Mouse (Mus musculus) left cerebral cortex, adult 8-10 months (tissue): Measurements from ENCODE around the gene Ube2f. TPM values are rescaled to one million over a fixed set of nuclear protein-coding genes. Genes with fewer than 3 reads are reported as not detected.

ENCODE experiments used
- DNase-seq, 2 experiments: peaks; one replicate each; pipeline ENCODE4 v3.0.0; 2022; ENCODE audit warnings: low spot score in 2 of 2
- total RNA-seq, 4 experiments: library from RNA; stranded (reverse); gene quantifications; 2 replicates each; pipeline ENCODE4 v1.2.4; 2022

Ube2f gene
- total RNA-seq, 4 experiments from 2014 or later = 48.2 to 54.9 (median 51.6) TPM

DNA sequence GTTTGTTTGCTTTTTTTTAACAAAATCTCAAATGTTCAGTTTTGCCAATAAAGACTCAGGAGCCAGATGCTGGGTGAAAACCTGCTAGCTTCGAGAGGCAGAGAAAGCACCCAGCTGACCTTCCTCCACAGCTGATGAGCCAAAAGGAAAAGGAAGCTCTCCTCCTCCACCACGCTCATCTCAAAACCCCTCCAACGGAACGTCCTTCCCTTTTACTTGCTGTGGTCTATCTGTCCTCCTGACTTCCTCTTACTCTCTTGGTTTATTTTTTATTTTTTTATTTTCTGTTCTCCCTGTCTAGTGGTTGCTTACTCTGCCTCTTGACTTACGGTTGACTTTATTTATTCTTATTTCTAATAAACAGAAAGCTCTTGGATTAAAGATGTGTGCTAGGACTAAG is 14.7 kb upstream of the Ube2f start:
- DNase-seq = no peak

DNA sequence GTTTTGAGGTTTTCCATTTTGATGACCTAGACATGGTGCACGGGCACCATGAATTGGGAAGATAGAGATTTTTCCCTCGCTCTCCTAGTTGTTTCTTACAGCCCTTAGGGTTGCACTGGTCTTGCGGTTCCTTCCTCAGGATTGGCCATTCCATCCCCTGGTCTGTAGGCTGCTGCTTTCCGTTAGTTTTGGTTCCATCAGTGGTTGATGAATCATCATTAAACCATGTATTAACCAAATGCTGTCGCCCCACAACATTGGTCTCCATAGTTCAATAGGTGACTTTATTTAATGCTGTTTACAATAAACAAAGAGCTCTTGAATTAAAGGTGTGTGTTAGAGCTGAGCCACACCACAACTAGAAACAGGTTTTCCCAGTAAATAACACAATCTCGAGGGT is 12.4 kb upstream of the Ube2f start:
- no peak for DNase-seq

DNA sequence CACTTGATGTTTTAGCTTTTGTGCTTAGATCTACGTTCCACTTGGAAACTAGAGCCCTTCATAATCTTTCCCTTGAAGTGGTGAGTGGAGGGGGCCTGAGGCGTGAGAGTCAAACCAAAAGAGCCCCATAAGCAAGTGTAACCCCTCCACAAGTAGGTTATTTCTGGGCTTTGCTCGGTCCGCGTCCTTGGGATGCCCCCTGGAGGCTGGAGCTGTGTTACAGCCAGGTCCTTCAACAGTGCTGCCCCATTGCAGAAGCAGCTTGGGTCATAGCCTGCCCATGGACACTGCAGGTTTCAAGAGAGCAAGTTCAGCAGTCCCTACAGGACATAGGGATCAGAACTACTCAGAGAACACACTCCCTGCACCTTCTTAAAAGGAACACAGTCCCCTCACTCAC is 11.0 kb upstream of the Ube2f start:
- no peak for DNase-seq

DNA sequence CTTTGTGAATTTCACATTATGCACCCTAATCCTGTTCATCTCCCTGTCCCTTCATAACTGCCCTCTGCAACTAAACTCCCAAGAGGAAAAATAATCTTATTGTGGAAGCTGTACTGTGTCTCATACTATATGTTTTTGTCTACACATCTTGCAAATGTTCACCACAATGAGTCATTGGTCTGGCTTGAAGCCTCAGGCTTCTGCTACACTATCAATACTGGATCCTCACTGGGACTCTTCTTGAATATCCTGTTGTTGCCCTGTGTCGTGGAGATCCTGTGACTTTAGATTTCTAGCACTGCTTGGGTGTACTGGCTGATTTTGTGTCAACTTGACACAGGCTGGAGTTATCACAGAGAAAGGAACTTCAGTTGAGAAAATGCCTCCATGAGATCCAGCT is 10.3 kb upstream of the Ube2f start:
- DNase-seq = no peak

DNA sequence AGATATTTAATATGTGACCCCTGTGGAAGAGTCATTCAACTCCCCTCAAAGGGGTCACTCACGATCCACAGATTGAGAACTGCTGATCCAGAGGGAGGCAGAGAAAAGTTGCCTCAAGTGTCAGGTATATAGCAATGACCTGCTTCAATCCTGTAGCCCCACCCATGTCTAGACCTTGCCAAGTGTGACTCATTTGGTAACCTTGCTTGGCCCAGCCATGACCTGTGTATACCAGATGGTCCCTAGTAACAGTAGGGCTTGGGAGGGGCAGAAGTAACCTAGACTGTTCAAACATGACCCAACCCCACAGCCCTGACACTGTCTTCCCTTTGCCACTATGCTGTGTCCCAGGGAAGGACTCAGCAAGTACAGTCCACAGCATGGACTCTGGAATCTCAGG is 9.4 kb upstream of the Ube2f start:
- DNase-seq = no peak

DNA sequence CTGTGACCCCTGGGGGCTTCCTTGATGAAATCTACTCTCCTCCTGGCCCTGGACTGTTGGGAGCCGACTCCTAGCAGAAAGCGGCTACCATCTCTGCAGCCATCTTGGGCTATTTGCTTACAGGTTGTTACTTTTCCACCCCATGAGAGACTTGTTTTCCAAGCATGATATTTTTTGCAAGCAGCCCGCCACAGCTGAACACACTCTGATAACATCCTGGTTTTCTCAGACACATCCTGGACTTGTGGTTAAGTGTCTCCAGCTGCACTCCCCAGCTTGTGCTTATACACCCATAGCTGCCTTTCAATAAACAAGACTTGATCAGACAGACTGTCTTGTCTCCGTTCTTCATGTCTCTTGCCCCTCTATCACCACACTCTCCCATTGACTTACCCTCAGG is 8.9 kb upstream of the Ube2f start:
- DNase-seq = no peak

DNA sequence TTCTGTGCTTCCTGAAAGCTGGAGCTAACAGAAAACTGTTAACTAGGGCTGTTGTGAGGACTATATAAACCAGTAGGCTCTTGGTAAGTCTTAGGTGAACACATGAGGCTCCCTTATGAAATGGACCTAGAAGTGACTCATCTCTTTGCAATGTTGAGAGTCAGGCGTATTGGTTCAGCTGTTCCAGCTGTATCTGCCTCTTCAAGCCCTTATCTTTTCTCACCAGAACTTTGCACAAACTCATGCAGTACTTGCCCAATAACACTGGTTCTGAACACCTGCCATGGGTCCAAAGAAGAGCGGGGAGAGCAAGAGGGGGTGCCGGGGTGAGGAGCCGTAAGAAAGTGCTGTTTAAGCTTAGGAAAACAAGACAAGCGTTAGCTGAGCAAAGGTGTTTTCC is 1.9 kb upstream of the Ube2f start:
- DNase-seq = no peak

DNA sequence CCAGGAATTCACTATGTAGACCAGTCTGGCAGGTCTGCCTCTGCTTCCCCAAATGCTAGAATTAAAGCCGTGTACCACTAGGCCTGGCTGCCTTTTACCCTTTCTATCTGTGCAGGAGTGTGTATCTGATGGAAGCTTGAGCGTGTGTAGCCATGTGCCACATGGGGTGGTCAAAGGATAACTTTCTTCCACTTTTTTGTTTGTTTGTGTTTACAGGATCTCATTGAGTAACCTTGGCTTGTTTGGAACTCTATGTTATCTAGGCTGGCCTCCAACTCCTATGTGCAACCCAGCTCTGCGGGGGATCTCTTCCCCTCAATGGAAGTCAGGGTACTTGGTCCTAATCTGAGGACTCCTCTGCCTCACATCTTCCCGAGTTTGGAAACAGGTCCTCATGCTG is 1.1 kb upstream of the Ube2f start:
- no peak for DNase-seq

DNA sequence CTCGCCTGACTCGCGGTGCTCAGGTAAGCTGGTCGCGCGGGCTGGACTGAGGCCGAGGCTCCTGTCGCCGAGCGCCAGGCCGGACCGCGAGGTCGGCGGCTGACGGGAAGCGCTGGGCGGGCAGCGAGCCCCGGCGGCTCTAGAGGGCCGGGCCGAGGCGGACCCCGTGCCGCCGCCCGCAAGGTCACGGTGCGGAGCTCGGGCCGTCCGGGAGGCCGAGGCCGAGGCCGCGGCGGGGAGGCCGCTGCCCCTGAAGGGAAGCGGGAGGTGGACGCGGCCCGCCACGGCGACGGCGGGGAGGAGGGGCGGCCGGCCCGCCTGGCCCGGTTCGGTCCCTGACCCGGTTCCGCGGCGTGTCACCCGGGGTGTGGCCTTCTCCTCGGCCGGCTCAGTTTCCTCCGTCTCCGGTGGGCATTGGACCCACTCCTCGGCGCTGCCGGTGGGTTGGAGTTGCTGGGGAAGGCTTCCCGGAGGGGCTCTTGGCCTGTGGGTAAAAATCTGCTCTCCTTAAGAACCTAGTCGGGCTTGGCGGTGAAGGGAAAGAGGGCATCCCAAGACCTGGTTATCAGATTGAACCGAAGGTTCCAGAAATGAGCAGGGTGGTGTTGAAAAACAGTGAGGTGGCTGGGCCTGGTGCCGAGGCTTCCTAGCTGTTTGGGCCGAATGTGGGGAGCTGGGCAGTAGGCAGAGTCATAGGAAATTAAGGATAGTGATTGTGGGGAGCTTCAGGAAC is 477 bp downstream of the Ube2f start:
- no peak for DNase-seq

DNA sequence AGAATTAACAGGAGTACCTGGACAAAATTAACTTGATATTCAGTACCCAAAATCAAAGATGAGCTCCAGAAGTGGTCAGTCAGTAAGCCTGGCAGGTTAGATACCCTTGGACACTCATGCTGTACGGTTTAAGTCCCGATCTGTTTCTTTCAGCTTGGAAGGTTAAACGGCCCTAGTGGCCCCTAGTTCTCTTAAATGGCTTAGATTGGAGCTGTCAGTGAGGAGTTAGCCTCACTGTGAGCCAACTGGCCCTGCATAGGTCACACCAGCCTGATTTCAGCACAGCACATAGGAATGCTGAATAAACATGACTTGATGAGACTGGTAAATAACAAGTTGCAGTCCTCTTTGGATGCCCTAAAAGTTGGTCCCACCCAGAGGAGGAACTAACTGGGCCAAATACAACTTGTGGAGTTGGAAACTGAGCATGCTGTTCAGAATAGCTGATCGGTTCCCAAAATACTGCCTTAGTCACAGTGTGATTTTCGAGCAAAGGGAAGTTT is 1.1 kb downstream of the Ube2f start:
- no peak for DNase-seq

DNA sequence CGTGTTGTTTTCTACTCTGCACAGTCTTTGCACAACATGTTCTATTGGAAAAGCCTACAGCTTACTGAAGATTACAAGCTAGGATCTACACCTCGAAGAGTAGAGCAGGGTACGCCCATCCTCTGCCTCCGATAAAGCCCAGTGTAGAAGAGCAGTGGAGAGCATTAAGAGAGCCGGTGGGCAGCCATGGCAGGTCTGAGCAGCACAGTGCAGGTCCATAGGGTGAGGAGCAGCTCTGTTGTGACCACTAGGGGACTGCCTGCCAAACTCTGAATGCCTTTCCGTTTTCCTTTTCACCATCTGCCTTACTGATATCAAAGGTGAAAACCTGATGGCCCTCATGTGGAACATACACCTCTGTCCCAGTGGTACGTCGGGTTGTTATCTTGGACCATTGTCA is 1.8 kb downstream of the Ube2f start:
- no peak for DNase-seq

DNA sequence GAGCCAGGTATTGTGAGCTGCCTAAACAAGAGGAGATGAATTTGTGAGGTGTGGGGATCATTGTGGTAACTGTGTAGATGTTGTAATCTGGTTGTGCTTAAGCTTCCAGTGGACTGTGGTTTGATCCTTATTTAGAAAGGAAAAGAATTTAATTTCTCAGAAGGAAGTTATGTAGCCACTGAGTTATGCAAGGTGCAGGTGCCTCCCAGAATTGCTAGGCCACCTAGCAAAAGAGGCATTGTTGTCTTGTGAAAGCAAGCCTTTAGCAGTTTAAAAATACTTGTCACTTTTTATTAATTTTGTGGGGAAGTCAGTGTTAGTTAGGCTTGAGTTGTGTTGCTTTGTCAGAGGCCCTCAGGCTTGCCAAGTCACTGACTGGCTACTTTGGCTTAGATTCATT is 7.8 kb downstream of the Ube2f start:
- DNase-seq = no peak

DNA sequence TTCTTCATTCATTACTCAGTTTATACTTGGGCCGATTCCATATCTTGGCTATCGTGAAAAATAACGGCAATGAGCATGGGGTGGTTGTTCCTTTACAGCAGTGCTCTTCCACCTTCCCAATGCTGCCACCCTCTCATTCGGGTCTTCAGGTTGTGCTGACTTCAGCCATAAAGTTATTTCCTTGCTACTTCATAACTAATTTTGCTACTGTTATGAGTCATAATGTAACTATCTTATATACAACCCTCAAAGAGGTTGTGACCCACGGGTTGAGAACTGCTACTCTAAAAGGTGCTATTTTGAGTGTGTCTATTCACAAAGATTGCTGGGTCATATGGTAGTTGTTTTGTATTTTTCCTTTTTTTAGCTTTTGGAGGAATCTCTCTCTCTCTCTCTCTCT is 9.7 kb downstream of the Ube2f start:
- DNase-seq = no peak

DNA sequence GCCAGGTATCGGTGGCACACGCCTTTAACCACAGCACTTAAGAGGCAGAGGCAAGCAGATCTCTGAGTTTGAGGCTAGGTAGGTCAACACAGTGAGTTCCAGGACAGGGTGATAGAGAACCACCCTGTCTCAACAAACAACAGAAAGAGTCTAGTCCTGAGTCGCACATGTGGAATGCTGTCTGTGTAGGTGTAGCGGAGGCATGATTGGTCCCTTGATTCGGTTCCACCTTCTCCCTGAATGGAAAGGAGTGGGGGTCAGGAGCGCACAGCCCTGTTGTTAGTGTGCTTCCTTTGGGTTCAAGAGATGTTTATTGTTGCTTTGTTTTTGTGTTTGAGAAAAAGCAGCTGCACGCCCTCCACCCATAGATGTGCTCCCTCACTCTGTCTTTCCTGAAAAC is 12.4 kb downstream of the Ube2f start:
- no peak for DNase-seq

DNA sequence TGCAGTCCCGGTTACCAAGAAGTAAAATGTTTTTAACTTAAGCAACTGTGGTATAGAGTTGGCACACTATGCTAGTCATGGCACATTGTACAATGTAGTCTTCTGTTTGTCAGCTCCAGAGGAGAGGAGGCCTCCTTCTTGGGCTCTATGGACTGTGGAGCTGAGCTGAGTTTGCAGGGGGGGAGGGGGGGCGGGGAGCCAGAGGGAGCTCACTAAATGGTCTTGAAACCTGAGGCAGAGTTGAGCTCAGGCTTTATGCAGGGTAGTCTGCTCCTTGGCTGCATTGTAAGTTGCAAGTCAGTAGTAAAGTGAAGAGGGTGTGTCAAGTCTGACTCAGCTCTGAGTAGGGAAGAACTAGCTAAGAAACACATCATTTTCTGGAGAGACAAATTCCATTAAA is 22.2 kb downstream of the Ube2f start:
- DNase-seq = no peak

DNA sequence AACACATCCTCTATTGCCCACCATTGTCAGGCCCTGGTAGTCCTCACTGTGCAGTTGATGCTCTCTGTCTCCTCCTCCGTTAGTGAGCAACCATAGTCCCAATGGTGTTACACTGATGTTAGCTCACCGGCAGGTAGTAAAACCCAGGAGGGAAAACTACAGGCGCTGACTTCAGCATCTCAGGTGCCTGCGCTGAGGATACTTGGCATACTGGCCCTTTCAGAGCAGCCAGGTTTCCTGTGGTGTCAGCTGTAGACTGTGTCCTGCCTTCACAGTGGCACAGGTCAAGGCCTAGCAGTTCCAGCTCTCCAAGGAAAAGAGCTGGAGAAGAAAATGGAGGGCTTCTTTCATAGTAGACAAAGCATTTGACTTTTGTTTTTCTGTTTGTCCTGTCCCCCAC is 26.5 kb downstream of the Ube2f start:
- DNase-seq = no peak

DNA sequence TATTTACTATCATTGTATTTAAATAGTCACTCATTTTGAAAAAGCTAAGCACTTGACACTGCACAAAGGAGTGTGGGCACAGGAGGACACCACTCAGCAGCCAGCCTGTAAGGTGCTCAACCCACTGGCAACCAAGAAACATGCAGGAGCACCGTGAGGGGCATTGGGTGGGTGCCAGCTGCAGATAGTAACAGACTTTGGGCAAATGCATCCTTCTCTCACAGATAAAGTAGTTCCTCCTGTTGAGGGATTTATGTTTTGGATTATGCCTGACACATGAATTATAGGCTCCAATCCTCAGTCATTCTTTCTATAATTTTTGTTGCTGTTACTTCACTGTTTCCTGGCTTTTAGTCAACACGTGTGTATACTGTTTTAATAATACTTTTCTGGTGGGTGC is 27.4 kb downstream of the Ube2f start:
- DNase-seq = no peak

DNA sequence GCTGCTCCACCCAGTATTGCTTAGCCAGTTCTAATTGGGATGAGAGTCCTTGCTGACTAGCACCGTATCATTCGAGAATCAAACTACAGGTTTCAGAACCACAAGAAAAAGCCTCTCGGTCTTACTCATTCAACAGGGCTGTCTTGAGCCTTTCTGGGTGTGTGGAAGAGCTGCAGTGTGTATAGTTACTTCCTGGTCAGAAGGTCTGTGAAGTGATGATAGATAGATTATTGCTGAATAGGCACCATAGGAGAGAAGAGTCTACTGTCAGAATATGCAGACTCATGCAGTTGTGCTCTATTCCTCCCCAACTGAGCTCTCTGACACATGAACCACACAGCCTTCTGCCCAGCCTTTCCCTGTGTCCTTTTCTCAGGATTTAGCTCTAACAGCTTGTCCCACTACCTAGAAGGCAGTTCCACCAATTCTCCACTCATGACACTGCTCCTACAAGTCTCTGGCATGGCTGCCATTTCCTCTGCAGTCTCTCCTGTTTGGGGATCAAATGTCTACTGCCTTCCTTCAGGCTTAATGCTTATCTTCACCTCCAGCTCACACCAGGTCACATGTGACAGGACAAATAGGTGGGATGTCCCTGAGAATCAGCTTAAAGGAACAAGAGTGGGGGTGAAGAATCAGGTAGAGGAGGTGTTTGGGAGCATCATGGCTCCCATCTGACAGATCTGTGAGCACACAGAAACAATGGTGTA is 28.5 kb downstream of the Ube2f start:
- no peak for DNase-seq

DNA sequence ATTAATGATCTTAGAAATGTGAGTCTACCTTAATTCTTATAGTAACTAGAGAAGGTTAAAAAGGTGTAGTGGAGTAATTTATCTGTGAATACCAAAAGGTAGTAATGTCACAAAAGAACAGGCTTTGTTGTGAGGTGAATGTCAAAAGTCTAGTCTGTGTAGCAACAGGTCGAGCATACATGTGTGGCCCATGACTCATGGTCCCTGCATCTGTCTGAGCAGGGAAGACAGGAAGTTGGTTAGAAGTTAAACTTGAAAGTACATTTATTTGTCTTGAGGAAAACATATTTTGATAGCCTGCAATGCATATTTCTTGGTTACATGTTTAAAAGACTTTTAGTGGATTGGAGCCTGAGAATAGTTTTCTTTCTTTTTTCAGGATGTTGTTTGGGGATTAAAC is 29.0 kb downstream of the Ube2f start:
- DNase-seq = no peak

DNA sequence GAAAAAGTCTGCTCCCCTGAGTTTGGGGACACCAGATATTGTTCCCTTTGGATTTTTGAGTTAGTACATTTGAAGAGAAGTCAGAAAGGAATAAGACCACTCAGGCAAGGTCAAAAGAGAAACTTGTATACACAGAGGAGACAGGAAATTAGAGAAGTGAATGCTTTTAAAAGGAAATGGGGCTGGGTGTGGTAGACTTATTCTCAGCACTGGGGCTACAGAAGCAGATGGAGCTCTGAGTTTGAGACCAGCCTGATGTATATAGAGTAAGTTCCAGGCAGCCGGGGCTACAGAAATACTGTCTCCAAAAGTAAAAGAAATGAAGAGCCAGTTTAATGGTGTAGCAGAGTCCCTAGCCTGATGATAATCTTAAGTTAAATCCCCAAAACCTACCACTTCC is 32.5 kb downstream of the Ube2f start:
- no peak for DNase-seq

DNA sequence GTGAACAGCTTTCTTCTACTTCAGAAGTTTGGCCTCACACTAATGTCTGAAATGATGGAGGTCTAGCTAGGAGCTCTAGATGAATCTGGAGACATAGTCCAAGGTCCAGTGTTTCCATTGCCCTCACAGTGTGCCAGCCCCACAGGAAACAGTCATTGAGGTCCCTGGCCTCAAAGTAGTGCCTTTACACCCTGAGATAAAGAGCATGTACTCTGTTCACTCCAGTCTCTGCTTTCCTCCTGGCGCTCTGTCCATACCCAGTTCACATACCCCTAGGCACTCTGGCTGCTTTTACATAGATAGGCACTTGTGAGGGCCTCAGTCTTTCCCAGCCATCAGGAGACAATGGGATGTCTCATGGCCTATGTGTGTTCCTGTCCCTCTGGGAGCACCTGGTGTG is 39.3 kb downstream of the Ube2f start:
- no peak for DNase-seq

DNA sequence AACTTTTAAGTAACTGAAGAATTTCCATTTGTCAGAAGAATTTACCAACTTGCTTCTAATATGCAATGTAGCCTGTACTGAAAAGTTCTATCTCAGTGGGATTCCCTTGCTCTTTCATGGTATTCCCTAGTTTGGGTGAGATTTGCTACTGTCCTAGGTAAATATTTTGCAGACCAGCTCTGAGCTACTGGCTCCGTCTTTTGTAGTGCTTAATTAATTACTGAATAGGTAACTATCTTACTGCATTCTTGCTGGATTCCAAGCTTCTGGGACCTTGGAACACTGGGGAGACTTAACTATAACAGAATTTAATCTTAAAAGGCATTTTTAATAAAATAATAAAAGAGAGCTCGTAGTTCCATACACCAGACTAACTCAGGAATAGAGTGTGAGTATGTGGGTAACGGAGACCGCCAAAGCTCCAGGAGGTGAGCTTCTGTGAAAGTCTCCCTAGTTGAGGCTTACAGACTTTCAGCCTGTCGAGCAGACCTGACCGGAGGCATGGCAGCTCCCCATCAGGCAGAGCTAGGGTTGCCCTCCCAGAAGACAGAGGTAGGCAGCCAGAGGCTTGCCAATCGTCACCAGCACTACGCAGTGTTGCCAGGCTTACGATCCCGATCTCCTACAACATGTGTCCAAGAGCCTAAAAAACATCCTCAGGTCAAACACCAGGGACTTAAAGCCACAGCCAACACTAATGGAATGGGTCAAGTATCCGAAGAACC is 42.2 kb downstream of the Ube2f start:
- no peak for DNase-seq

DNA sequence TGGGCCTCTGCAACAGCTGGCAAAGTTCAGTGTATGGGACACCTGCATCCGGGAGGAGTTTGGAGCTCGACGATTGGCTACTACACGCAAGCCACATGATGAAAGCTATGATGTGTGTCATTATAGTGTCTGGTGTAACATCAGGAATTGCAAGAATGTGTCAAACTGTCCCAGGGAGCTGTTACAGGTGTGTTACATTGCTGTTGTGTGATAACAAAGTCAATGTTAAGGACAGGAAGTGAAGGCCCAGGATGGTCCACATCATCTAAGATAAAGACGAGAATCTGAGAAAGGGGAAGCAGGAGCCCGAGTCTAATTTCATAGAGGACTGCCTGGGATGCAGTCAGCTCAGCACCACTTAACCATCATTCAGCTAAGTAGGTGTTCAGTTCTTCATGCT is 45.4 kb downstream of the Ube2f start:
- no peak for DNase-seq
